Mouse (Mus musculus): ENCODE measurements around the gene Hba-a1.
"Not testable (repeated sequence)": the region's sequence is repeated elsewhere in the genome, so short reads cannot be mapped to it uniquely, and the experiment has no call there.

Gene Hba-a1

DNA sequence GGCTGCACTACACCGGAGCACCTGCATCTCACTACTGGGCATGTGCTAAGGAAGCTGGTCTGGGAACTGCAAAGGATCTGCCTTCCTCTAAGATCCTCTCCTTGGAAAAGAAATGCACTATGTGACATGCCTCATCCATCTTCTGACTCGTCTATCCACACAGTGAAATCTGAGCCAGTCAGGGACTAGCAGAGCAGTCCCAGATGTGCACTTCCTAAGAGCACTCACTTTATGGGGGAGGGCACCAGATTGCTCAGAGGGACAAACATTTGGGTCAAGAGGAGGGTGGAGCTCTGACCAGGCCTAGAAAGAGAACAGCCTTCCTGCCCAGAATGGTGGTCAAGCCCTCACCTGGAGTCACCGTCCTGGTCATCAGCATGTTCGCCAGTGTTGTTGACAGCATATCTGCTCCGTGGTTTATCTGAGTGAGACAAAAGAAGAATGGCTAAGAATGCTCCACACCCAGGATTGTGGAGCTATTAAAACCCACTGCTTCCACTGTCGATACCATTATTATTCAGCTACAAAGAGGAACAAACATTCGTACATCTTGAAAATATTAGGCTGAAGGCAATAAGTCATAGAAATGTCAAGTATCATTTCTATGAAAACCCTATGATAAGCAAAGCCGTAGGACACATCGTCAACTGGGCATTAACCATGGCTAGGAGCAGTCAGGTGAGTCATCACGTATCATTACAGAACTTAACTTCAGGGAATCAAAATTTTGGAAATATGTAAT, 20.5 kb upstream of the Hba-a1 start:
- DNase-seq (ENCODE audit: low spot score): no peak

DNA sequence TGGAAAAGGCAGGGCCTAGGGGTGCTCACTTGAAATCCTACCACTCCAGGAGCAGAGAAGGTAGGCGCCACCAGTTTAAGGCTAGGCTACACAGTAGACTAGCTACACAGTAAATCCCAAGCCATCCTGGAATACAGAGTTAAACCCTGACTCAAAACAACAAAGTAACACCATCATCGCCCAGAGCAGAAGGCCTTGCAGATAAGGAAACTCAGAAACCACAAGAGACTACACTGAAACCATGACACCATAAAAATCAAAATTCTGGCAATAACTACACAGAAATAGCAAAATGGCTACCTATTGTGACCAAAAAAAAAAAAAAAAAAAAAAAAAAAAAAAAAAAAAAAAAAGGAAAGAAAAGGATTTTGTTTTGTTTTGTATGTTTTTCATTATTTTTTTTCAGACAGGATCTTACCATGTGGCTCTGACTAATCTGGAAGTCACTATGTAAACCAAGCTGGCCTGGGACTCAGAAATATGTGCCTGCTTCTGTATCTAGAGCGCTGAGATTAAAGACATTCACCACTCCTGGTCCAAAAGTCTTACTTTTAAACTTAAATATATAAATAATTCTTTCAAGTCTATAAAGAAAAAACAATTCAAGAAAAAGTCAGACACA, 18.1 kb upstream of the Hba-a1 start:
- no peak for DNase-seq (ENCODE audit: low spot score)

DNA sequence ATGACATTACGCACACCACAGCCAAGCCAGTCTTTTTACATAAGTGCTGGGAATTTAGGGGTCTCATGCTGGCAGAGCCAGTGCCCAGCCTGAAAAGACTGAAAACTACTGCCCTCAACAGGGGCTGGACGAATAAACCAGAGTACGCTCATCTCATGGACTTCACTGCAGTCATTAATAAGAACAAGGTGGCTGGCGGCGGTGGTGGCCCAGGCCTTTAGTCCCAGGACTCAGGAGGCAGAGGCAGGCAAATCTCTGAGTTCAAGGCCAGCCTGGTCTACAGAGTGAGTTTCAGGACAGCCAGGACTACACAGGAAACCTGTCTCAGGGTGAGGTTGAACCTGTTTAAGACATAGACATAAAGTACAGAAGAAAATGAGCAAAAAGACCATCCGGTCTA, 17.1 kb upstream of the Hba-a1 start:
- DNase-seq (ENCODE audit: low spot score): no peak

DNA sequence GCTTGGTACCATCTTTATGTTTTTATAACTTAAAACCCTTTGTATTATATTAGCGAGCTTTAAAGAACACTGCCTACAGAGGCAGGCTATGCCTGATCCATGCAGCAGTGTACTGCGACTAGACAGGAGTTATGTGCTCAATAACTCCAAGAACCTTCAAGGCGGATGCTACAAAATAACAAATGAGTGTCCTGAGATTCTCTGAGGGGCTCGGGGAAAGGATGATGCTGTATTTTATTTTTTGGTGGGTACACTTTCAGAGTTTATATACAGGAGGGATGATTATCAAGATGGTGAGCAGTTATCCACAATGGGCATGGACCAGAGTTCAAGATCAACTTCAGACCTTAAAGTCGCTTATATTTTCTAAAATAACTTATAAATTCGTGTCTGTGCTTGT, 16.5 kb upstream of the Hba-a1 start:
- DNase-seq (ENCODE audit: low spot score): no peak

DNA sequence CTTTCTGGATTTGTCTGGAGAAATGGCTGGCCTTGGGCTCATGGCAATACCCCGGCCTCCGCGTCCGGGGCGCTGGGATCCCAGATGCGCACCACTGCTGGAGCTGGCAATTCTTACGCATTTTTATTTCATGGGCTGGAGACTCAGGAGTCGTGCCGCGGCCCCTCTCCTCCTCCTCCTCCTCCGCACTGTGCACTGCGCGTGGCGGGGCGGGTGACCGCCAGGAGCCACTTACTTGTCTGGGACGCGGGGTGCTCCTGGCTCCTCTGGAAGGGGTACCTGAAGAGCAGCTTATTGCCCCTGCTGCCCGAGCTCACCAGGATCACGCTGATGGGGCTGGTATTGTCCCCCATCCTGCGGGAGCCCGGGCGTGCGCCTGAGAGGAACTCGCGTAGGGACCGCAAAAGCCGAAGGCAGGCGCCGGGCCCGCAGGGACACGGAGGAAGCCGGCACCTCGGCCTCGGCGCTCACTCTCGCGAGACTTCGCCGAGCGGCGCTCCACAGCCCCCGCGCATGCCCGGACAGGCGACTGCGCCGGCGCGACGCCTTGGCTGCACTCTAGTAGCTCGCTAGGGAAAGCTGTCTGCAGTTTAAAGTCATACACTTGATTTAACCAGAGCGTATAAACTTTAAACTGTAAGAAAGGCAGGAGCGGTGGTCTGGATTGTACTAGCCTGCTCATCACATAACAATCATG, 16.0 kb upstream of the Hba-a1 start, which contains the start of gene Nprl3:
Nprl3 (minus strand) TSS at position 520 of the 697 bp plus-strand sequence.
- peak; percentile 97 for DNase-seq (ENCODE audit: low spot score)

DNA sequence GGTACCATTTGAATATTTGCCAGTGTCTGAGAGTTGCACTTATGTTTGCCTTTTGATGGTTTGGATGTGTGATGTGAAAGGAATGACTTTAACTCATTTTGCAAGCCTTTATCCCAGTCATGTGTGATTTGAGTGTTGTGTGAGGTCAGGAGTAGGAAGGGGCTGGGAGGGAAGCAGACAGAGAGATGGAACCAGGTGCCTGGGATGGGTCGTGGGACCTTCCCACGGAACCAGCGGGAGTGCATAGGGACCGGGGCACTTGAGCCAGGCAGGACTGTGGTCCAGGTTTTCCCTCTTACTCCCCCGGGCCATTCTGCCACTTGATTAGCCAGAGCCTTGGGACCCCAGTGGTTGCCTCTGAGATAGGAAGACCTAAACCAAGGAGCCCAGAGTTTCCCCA, 15.3 kb upstream of the Hba-a1 start:
- DNase-seq (ENCODE audit: low spot score): no peak

DNA sequence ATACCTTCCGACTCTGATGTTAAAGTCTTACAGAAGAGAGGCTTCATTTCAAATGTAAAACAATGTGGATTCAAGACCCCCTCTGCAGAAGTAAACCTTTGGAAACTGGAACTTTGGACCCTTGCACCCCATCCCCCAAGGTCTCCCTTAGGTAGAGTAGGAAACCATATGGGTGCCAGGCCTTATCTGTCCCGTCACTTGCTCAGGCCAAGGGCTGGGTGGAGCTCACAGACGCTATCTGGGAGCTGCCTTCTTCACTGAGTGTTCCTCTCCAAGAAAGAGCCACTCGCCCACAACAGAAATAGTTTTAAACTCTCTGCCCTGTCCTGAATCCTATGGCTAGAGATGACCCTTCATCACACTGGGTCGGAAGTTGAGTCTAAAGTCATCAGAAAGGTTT, 14.4 kb upstream of the Hba-a1 start:
- DNase-seq (ENCODE audit: low spot score): no peak

DNA sequence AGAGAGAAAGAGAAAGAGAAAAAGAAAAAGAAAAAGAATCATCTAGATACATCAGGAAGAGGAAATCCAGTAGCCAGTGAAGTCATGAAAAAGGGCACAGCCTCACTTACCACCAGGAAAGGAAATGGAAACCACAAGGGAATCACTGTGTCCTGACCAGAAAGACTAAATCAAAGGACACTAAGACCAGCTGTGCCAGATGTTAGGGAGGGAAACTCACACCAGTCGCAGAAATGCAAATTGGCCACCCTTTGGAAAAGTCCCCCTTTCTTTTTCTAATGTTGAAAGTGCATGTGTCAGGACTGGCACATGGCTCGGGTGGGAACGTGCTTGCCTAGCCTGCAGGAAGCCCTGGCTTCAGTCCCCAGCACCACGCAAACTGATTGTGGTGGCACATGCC, 12.1 kb upstream of the Hba-a1 start:
- DNase-seq (ENCODE audit: low spot score): no peak

DNA sequence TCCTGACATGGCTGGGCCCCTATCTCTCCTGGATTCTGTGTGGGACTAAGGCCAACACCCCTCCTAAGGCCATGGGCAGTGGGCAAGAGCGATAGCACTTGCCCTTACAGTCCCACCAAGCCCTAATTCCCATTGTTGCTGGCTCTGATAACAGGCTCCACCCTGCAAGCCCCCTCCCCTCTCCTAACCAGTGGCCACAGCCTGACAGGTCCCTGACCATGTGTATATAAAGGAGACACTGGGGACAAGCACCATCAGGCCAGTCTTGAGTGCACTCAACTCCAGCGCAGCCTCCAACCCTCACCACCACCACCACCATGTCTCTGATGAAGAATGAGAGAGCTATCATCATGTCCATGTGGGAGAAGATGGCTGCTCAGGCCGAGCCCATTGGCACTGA, 7.0 kb upstream of the Hba-a1 start, which contains the start of gene Hba-x:
Hba-x (plus strand) TSS at position 54 of the 400 bp plus-strand sequence.
- DNase-seq (ENCODE audit: low spot score): no peak

DNA sequence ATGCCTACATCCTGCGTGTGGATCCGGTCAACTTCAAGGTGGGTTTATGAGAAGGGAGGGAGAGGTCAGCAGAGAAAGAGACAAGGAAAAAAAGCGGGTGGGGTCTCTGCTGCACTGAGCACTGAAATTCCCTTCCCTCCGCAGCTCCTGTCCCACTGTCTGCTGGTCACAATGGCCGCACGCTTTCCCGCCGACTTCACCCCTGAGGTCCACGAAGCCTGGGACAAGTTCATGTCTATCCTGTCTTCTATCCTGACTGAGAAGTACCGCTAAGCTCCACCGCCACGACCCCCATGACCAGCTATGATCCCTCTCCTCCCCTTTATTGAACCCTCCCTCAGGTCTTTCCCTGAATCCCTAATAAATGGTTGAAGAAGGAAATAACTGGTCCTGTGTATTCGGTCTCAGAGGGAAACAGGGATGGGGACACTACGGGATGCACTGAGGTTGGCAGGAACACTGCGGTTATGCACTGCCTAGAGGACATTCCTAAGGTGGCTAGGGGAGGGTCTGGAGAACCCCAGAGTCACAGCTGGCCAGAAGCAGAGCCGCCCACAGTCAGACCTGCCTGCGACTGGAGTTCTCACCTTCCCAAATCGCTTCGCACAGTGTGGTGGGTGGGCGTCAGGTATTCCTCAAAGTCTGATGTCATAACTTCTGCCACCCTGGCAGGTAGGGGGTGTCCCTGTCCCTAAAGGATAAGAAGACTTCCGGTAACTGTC, 5.4 kb upstream of the Hba-a1 start:
- DNase-seq (ENCODE audit: low spot score): no peak

DNA sequence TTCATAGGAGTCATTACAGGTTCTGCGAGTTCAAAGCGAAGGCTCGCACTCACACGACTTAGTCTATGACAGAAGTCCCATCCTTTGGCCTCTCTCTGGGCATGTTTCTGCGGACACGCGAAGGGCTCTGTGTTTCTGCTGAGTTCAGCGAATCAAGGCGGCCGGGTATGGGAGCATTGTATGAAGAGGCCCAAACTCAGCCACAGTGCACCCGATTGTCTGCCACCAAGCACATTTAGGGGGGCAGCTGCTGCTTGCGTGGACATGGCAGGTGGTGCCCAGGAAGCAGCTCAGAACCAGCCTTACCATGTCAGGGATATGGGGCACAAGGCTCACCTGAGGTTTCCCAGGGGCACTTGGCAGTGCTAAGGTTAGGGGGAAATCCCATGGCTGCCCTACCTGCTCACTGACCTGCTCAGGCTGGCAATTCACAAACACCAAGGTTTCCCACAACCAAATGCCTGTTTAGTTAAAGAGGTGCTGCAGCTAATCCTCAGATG, 4.8 kb upstream of the Hba-a1 start:
- no peak for DNase-seq (ENCODE audit: low spot score)

DNA sequence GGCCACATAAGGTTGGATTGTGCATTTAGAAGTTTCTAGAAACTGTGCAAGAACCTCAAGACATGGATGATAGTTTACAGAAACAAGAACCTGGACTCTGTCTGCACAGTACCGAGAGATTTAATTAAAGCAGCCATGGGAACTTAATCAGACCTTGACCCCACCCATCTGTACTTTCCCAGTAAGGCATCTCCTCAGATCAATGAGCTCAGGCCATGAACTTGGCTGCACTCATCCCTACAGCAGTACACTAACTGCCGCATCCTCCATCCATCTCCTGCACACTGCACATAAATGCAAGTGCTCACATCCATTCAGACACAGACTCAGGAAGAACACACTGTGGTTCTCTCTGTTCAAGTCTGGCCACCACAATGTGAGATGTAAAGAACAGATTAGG, 2.7 kb upstream of the Hba-a1 start:
- DNase-seq (ENCODE audit: low spot score): no peak

DNA sequence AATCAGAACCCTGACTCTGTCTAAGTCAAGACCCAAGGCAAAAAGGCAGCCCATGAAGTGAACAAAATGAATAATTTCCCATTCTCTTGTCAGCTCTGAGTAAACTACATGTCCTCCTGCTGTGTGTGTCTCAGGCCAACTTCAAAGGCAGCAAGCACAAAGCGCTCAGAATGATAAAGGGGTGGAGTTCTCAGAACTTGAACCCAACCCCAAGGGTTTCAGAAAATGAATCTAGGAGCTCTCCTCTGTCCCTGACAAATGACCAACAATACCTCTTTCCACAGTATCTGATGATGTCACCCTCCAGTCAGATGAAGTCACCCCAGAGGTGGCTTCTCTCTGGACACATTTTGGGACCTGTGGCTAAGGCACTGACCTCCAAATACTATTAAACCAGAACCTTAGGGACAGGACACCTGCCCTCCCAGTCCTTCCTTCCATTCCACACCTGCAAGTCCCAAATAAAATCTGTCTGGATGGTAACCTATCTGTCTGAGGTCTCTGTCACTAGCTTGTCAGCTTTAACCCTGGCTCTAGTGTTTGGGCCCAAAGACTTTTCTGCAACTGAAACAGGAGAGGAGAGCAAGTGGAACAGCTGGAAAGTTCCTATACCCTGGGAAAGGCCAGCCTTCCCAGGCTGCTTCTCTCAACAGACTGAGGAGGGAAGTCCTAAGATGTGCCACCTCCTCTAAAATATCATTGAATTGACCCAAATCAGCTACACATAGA, 1.7 kb upstream of the Hba-a1 start:
- no peak for DNase-seq (ENCODE audit: low spot score)

DNA sequence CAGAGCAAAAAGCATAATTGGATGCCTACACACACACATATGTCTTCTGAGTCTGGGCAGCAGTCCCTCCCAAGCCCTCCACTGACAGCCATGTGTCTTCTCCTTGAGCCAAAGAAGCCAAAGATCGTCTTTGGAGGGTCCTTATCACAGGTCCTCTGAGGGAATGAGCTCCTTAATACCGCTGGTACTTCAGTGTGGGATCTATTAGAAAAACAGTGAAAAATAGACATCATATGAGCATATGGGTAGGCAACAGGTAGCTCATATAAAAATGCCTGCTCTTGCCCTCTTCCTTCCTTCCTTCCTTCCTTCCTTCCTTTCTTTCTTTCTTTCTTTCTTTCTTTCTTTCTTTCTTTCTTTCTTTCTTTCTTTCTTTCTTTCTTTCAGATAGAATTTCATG, 1.3 kb downstream of the Hba-a1 start:
- not testable (repeated sequence) for DNase-seq (ENCODE audit: low spot score)

DNA sequence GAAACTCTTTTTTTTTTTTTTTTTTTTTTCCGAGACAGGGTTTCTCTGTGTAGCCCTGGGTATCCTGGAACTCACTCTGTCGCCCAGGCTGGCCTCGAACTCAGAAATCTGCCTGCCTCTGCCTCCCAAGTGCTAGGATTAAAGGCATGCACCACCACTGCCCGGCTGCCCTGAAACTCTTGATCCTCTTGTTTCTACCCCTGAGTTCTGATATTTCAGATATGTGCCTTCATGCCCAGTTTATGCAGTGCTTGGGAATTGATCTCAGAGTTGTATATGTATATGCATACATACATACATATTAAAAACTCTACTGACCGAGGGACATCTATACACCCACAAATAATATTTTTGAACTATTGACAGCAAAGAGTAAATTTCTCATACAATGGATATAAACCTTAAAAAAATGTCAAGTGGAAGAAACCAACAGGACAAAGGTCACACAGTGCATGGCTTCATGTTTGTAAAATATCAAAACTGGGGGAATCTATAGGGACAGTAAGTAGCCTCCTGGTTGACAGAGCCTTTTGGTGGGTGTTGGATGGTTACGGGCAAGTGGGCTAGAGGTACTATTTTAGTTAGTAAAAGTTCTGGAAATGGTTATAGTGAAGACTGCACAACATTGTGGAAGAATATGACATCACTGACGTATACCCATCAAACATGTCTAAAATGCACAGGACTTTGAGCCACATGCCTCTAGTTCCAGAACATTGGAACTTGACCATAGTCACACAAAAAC, 1.9 kb downstream of the Hba-a1 start:
- no peak for DNase-seq (ENCODE audit: low spot score)

DNA sequence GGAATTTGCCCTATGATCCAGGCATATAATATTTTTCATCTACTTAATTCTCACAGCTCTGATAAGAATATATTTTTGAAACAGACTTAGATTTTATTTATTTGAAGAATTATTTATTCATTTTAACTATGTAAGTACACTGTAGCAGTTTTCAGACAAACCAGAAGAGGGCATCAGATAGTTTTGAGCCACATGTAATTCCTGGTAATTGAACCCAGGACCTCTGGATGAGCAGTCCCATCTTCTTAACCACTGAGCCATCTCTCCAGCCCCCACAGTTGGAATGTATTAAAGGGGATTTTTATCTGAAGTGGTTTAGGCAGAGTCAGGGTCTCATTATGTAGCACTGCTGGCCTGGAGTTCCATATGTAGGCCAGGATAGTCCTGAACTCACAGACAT, 2.6 kb downstream of the Hba-a1 start:
- not testable (repeated sequence) for DNase-seq (ENCODE audit: low spot score)

DNA sequence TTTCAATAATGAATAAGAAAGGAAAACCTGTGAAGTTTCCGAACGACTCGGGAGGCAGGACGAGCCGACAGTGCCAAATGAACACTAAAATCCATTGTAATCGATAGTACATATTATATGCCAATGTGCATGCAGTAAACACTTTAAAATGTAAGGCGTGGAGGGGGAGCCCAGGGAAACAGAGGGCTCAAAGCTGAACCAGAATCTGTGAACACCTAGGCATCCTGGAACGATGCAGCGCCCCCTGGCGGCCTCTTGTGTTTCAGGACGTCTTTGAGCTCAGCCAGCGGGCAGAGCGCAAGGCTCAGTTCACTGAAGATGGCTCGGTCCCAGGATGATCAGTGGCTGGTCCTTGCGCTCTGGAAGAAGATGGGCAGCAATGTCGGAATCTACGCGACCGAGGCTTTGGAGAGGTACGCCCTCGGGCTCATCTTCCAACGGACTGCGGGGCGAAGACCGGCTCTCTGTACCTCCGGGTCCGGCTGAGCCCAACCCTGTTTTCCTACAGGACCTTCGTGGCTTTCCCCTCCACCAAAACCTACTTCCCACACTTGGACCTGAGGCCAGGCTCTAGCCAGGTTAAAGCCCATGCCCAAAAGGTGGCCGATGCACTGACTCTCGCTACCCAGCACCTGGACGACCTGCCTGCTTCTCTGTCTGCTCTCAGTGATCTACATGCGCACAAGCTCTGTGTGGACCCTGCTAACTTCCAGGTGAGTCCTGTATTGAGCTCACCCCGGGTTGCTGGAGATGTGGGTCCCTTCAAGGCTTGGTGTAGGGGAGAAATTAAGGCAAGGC, 3.6 kb downstream of the Hba-a1 start, which contains the start of gene Hbq1b:
Hbq1b (plus strand) TSS at position 271 of the 798 bp plus-strand sequence.
- peak; percentile 81 for DNase-seq (ENCODE audit: low spot score)

DNA sequence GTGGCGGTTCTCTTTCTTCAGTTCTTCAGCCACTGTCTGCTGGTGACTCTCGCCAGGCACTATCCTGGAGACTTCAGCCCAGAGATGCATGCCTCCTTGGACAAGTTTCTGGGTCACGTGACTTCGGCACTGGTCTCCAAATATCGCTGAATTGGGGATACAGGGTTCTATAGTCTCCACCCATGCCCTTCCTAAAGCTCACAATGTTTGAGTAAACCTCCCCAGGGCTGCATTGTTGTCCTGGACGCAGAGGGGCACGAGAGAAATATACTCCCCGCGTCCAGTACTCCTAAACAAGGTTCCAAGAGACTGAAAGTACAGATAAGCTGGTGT, 4.1 kb downstream of the Hba-a1 start:
- DNase-seq (ENCODE audit: low spot score): no peak

DNA sequence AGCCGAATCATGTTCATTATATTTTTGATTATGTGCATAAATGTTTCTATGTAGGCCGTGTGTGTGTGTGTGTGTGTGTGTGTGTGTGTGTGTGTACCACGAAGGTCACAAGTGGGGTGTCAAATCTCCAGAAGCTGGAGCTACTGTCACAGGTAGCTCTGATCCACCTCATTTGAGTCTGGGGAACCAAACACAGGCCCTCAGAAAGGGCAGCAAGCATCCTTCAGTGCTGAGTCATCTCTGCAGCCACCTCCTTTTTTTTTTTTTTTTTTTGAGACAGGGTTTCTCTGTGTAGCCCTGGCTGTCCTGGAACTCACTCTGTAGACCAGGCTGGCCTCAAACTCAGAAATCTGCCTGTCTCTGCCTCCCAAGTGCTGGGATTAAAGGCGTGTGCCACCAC, 9.5 kb downstream of the Hba-a1 start:
- not testable (repeated sequence) for DNase-seq (ENCODE audit: low spot score)

DNA sequence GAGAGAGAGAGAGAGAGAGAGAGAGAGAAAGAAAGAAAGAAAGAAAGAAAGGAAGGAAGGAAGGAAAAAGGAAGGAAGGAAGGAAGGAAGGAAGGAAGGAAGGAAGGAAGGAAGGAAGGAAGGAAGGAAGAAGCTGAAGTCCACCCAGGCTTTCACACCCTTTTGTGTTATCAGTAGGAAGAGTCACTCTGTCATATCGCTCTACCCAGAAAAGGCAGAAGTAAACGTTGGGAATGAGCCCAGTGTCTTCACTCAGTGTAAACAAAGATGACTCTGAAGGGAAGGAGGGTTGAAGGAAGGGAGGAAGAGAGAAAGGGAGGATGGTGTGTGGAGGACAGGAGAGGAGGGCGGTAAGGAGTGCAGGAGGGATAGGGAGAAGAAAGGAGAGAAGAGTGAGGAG, 10.2 kb downstream of the Hba-a1 start:
- DNase-seq (ENCODE audit: low spot score): not testable (repeated sequence)
